Mouse (Mus musculus) heart, adult 9 months (tissue): ENCODE measurements around the gene Pde12.
"Not testable (repeated sequence)": the region's sequence is repeated elsewhere in the genome, so short reads cannot be mapped to it uniquely, and the experiment has no call there.

Source experiments
- DNase-seq, 2 experiments: peaks; one replicate each; pipeline ENCODE4 v3.0.0; 2022; ENCODE audit warnings: low spot score in 2 of 2

Gene Pde12

DNA sequence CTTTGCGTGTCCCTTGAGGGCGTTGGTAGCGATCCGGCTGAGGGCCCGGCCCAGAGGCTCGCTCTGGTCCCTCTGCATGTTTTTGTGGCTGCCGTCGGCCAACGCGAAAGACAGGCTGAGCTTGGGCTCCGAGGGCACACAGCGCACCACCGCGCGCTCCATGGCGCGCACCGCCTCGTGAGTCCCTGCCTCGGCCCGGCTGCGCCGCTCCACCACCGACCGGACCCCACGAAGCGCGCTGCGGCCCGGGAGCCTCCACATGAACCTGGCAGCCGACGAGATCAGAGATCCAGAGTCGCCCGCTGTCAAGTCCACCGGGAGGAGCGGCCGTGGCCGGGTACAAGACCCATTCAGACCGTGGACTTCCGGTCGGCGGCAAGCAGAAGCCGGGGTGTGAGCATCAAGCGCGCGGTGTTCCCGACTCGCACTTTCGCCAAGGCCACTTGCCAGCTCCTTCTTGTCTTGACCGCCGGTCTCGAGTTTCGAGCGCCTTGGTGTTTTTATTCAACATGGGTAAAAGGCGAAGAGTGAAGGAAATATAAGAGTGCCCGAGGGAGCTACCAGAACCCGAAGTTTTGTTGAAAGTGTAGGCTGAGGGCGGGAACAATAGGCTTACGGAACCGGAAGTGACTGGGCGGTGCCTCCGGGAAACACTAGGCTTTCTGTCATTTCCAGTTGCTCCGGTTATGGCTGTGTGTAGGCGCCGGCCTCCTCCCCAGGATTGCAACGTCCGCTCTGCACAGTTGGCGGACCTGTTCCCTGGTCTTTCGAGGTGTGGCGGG lies at the start of gene Pde12:
Gene Pde12, minus strand, starts transcription at position 592 of the 782 bp plus-strand sequence.
- DNase-seq, result peak; percentile 85 to 93

DNA sequence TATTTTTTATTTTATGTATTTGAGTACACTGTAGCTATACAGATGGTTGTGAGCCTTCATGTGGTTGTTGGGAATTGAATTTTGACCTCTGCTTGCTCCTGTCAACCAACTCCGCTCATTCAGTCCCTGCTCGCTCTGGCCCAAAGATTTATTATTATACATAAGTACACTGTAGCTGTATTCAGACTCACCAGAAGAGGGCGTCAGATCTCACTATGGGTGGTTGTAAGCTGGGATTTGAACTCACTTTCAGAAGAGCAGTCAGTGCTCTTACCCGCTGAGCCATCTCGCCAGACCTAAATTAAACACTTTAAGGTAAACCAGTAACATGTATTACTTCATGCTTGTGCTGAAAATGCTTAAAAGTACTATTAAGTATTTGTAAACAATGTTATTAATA lies 35.6 kb upstream of the Pde12 start:
- DNase-seq, result not testable (repeated sequence)

DNA sequence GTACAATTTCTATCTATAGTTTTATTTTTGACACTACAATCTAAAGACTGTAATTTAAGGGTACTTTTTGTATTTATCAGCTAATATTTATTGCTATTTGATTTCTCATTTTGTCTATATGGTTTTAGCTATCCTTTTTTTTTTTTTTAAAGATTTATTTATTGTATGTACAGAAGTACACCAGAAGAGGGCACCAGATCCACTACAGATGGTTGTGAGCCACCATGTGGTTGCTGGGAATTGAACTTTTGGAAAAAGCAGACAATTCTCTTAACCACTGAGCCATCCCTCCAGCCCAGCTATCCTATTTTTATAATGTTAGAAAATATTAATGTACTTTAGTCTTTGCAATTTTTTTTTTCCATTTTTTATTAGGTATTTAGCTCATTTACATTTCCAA lies 28.2 kb upstream of the Pde12 start:
- no peak for DNase-seq

DNA sequence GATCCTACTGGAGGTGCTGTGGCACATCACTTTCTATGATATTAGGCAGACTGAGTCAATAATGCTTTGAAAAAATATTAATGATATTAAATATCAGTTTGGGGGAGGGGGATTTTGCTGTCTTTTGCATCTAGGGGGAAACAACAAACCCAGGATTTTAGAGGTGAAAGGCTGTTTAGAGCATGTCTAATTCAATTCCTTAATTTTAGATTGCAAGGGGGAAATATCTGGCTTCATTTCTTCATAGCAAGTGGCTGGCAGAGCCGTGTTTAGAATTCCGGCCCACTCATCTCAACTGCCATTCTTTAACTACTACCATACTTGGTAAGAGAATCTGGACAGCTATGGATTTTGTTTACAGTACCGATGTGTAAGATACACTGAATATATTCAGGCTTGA lies 23.3 kb upstream of the Pde12 start, which contains the start of gene Dnah12:
Gene Dnah12, plus strand, starts transcription at position 301 of the 400 bp plus-strand sequence.
- no peak for DNase-seq

DNA sequence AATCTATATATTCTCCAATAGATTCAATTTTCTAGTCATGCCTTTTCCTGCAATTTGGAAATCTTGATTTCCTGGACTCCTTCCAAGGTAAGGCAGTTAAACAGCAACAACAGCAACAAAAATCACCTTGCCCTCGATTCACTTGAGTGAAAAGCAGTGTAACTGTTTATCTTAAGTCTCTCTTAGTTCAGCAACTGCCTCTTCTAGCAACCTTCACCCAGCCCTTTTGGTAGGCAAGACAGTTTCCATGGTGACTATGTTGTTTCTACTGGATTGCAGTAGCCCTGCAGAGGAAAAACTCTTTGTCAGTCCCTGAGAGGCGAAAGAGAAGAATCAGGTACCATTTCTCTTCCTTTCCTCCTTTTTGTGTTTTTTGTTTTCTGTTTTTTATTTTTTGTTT lies 21.7 kb upstream of the Pde12 start:
- DNase-seq, result no peak

DNA sequence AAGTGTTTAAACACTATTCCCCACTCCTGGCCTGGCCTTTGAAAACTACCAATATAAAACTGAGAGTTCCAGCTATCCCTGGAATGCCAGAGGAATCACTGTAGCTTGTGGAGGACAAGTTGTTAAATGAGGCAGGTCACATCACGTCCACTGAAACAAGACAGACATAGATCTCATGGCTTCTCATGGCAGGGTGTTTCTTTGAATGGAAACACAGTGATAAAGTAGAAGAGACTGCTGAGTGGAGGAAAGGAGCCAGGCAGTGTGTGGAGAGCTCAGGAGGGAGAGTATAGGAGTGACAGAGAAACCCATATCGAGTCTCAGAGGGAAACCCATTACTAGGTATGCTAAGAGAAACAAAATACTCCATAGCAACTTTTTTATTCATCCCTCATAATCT lies 21.0 kb upstream of the Pde12 start:
- no peak for DNase-seq

DNA sequence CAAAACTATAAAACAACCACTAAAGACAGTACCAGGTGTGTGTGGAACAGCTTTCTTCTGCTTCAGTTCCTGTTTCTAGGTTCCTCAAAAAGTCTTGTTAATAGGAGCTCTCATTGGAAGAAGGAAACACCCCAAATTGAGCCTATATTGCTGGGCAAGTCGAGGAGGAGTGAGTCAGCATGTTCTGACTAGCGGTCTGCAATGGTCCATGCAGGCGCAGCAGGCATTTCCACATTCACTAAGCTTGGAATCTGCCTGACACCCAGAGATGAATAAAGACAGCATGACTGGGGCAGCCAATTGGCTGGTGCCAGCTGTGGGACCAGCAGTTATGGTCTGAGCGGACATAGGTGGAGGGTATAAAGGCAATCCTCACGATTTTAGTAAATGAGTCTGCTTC lies 6.1 kb upstream of the Pde12 start:
- DNase-seq, result no peak

DNA sequence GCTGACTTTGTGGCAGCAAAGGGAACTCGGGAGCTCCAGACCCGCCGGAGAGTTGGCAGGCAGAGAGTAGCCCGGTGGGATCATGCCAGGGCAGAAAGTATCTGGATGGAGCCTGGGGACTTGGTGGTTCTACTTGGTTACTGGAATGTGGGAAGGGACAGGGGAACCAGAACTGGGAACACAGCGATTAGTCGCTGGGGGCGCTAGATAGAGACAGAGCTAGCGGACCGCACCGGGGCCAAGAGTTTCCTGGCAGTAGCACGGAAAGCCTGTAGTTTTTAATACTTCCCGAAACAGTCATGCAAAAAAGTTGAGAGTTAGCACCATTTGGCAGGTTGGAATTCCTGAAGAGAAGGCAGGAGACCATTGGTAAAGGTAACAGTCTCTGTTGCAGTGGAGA lies 5.7 kb upstream of the Pde12 start:
- DNase-seq, result no peak

DNA sequence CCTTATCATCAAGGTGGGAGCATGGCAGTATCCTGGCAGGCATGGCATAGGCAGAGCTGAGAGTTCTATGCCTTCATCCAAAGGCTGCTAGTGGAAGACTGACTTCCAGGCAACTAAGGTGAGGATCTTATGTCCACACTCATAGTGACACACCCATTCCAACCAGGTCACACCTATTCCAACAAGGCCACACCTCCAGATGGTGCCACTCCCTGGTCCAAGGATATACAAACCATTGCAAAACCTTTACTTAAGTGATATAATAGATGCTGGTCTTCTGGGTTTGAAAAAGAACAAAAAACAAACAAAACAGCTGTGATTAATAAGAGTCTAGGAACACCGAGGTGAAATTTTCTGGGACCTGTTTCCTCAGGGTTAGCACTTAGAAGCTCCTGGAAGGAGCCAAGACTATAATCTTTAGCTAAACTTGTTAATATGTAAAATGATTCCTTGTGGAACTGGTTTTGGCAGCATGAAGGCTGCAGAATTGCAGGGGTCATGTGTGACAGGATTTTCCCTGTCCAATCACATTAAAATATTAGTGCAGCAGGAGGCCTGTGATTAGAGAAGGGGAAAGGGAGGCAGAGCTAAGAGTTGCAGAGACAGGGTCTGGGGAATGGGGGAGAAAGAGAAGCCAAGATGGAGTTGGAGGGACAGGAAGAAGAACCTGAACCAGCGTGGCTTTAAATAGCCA lies 4.9 kb upstream of the Pde12 start:
- DNase-seq, result not testable (repeated sequence)

DNA sequence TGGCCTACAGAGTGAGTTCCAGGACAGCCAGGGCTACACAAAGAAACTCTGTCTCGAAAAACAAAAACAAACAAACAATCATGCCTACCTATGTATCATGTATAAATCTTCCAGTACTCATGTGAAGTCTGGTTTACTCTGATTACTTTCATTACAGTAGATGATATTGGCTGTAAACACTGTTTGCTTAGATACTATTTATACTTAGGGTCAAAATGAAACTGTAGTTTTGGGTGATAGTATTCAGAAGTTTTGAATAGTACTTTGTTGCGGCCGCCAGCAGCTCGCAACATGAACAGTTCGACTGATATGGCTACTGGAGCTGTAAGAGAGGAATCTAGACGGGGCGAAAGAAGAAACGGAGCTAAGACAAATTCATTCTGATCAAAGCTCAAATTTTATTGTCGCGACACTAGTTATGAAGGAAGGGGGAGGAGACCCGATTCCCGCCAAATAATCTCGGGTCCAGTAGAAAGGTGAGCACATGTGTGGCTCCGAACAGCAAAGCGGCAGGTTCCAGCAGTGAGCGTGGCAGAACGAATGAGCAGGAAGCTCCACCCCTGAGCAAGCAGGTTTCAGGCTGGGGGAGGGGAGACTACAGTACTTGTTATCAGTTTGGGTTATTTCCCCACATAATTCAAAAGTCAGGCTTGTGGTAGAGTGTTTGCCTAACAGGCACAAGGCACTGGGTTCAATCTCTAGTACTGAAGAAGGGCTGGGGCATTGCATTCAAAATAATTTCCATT lies 2.4 kb upstream of the Pde12 start:
- not testable (repeated sequence) for DNase-seq

DNA sequence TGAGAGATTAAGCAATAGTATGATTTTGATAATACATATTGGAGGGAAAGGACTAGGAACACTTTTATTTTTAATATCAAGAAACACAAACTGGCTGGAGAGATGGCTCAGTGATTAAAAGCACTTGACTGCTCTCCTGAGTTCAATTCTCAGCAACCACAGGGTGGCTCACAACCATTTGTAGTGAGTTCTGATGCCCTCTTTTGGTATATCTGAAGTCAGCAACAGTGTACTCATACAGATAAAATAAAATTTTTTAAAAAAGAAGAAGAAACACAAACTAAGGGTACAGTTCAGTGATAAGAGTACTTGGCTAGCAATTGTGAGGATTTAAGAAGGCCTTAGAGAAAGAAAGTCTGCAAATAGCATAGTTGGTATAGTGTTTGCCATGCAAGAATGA lies 1.3 kb upstream of the Pde12 start:
- DNase-seq, result no peak

DNA sequence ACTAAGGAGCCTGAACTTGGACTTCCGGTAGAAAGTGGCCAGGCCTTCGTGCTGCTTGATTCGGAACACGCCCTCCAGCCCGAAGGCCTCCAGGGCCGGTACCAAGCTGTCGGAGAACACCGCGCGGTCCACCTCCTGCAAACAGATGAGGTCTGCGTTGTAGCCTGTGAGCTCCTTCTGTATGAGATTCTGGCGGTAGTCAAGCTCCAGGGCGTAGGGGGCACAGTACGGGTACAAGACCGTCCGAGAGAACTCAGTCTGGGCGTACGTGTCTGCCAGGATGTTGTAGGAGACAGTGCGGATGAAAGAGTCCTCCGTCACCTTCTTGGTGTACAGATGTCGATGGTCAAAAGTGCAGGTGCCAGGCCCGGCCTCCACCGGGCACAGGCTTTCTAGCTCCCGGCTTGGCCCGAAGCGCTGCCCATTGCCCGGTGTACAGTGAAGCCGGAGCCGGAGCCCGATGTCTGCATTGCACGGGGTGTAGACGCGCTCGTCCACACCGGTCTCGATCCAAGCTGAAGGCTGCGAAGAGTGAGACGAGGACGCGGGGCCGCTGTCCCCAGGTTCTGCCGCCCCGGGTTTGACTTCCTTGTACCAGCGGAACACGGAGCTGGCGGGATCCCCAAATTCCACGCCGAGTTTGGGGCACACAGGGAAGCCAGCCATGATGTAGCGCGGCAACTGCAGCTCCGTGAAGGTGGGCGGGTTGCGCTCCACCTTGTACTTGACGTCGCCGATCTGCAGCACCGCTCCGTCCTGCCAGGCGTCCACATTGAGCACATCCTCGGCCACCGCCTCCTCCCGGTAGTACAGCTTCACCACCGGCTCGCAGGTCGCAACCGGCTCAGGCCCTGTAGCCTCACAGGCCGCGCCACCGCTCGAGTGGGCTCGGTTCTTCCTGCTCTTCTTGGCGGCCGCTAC lies 1.1 kb downstream of the Pde12 start:
- peak; percentile 6 to 8 for DNase-seq

DNA sequence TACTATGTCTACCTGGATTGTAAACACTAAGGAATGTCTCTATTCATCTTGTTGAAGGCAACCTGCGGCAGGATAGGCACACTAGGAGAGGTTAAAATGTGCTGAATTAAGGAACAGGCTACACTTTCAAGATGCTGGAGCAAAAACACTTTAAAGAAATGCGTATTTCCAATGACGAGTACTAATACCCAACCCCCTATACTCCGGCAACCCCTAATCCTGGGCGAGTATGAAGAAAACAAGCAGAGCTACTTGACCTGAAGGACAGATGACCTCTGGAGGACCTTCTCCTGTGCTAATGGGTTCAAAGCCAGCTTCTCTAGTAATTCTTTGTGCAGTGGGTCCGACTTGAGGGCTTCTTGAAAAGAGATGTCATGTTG lies 1.7 kb downstream of the Pde12 start:
- no peak for DNase-seq

DNA sequence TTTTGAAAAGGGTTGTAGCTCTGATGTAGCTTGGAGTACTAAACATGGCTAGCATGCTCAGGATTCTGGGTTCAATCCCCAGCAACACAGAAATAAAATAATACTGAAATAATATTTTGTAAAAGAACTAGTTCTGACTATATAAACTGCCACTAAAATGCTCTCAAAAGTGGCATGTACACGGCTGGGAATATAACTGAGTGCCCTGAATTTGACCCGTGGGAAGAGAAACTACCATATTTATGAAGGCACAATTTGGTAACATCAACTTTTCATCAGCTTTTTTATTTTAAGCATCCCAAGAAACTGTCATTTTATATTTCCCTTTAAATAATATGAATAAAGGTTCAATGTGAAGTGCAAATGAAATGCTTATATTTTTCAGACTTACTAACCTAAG lies 5.8 kb downstream of the Pde12 start:
- DNase-seq, result no peak

DNA sequence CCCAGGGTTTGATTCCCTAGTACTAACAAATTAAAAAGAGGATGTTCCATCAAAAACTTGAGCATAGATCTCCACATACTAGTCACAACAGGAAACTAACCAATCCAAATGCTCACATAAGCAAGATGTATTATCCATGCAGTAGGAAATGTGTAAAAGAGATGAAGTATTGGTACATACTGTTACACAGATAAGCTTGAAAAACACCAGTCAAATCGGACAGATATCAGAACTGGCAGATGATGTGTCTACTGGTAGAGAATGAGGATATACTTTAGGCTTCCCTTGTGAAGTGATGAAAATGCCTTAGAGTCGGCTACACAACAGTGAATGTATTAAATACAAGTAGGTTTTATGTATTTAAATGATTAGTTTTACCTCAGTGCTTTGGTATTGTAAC lies 7.2 kb downstream of the Pde12 start:
- DNase-seq, result no peak

DNA sequence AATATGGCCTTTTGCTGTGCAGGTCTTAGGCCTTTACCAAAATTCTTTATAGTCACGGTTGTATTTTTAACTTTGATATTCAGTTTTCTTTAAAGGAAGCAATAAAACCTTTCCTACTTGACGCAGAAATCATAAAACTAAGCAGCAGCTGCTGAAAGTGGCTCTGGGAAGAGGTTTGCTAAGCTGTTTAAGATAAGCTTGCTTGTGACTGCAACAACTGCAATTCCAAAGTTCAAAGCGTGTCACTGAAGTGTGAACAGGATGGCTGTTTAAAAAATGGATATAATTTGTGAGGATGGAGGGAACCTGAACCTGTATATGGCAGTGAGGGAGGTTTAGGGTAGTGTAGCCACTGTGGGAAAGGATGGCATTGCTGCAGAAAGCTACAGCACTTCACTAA lies 7.7 kb downstream of the Pde12 start:
- no peak for DNase-seq

DNA sequence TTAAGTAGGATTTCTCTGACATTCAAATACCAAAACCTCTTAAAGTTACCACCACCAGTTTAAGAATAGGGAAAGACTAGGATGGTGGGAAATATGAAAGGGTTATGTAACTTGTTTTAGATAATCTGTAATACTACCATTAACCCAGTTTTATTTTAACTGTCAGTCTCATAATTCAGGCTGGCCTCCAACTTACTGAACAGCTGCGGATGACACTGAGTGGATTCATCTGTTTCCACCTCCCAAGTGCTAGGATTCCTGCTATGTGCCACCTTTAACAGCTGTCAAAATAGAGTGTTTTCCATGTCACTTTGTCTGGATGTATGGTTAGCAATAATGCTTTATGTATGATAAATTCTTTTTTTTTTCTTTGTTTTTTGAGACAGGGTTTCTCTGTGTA lies 9.4 kb downstream of the Pde12 start:
- DNase-seq, result no peak

DNA sequence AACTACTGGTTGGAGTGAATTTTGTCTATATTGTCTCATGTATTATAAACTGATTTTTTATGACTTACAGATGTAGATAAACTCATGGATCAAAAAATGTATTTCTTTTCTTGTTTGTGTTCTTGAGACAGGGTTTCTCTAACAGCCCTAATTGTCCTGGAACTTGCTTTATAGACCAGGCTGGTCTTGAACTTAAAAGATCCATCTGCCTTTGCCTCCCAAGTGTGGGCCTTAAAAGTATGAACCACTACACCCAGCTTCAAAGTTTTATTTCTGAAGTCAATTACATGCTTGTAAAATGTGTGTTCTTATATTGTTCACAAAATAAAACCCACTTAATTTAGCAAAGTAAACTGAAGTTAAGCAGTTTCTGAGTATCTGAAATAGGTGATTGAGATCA lies 11.5 kb downstream of the Pde12 start:
- DNase-seq, result no peak

DNA sequence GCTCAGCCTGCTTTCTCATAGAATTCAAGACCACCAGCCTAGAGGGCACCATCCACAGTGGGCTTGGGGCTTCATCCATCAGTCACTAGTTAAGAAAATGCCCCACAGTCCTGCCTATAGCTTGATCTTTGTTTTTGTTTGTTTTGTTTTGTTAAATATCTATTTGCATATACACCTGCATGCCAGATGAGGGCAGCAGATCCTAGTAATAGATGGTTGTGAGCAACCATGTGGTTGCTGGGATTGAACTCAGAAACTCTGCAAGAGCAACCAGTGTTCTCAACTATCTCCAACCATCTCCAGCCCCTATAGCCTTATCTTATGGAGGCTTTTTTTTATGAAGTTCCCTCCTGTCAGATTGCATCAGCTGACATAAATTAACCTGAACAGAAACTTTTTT lies 17.8 kb downstream of the Pde12 start:
- DNase-seq, result no peak

DNA sequence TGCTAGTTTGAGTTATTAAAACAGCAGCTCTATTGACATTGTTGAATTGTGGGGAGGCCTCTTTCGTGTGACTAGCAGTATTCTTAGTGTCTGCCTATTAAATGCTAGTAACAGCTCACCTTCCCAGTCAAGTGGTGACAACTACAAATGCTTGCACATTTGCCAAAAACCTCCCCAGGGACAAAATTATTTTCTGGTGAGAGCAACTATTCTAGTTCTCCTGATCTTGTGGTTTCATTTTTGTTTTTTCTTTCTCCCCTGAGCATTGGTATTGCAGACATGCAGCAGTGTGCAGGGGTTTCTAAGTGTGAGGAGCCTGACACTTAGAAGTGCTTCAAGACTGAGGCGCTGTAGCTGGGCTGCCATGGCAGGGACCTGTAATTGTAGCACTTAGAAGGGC lies 21.9 kb downstream of the Pde12 start:
- DNase-seq, result no peak

DNA sequence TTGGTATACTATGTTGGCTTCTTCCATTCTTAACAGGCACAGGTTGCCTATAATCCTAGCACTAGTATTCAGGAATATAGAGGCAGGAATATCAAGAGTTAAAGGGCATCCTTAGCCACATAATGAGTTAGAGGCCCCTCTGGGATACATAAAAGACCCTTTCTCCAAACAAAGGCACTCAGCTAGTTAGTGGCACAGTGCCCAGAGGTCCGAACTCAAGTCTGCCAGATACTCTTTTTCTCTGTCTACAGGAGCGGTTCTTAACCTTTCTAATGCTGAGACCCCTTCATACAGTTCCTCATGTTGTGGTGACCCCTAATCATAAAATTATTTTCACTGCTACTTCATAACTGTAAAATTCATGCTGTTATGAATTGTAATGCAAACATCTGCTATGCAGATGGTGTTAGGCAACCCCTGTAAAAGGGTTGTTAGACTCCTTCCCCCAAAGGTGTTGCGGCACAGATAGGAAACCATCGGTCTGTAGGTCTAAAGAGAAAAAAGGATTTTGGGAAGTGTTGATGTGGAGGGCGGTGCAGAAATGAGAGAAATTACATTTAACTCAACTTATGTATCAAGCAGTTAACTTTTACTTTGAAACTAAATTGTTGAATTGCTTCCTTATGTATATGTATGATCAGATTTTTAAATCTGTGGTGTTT lies 23.6 kb downstream of the Pde12 start:
- DNase-seq, result no peak
